Mouse (Mus musculus) fibroblast of lung, adult 2 months (primary cell): ENCODE data around the gene Ndufv1.
"Not testable (repeated sequence)": the region's sequence is repeated elsewhere in the genome, so short reads cannot be mapped to it uniquely, and the experiment has no call there.

Experiments
- DNase-seq: peaks from one replicate; pipeline ENCODE4 v3.0.0-alpha.2; 2011; ENCODE audit warnings: low read depth

Ndufv1 gene

DNA sequence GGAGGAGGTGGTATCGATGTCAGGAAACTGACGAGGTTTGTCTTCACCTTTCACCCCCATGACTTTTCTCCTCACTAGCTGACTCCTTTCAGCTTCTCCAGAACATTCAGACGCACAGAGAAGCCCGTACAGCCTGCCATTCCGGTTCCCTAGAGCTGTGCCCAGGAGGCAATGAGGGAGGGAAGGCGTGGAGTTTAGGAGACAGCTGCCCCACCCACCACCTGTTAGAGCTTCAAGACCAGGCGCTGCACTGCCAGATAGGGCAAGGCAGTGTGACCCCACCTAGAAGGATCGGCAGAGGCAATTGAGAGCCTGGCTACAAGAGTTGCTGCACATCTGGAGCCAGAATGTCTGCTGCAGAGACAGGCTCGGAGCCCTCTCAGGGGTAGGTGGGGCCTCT, 40.4 kb downstream of the Ndufv1 start, which contains the start of gene Aldh3b2:
Aldh3b2 (plus strand) TSS at position 100 of the 400 bp plus-strand sequence.
- no peak for DNase-seq

DNA sequence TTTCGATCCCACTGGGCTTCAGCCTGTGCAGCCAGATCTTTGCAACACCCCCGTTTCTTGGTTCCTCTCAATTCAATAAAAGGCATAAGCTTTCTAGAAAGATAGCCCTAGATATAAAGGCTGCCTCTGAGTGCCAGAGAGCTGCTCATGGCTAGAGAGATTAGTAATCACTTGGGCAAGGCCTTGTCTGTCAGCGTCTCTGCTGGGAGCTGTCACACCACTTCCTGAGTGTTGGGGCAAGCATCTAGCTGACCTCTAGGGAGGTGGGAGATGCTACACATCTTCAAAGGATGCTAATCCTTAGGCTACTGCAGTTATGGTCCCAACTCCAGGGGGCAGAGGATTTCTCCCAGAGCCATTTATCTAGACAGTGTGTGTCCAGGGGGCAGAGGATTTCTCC, 45.3 kb downstream of the Ndufv1 start:
- DNase-seq = no peak

DNA sequence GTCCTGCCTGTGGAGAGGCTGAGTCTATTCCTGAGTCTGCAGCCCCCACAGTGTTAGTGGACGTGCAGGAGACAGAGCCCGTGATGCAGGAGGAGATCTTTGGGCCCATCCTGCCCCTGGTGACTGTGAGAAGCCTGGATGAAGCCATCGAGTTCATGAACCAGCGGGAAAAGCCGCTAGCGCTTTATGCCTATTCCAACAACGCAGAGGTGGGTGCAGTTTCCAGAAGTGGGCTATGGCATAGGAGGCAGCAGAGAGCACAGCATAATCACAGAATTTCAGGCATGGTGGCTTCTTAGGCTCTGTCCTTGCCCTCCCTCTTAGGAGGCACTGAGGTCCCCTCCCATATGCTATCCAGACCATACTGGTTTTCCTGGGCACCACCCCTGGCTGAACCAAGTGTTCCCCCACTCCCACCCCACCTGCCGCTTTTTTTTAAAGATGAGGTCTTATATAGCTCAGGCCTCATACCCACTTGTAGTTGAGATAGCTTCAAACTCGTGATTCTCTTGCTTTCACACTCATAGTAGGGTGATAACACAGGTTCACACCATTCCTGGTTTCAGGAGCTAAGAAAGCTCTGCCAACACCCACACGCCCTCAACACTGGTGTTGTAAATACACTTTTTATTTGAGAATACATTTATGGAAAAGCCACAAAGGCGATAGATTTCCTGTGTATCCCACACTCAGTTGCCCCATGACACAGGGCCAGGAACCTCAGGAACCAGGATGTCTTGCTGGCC, 46.1 kb downstream of the Ndufv1 start:
- no peak for DNase-seq

DNA sequence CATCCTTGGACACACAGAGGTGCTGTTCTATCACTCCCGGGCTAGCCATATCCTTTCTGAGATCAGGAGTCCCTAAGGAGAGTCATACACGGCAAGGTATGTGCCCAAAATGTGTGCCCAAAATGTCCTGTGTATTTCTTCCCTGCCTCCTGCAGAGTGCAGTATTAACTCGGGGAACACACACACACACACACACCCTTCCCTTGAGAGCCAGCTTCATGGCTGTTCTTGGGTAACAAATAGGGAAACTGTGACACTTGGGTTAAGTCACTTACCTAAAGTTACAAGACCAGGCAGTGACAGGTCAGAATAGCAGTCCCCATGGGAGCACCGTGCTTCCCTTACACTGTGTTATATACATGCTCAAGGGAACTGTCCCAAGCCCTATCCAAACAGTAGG, 48.6 kb downstream of the Ndufv1 start:
- DNase-seq = no peak

GRCm38 (mm10) chr19:3962469-3962868, 50.1 kb downstream of the Ndufv1 start:
- DNase-seq = no peak

GRCm38 (mm10) chr19:3961805-3962204, 50.8 kb downstream of the Ndufv1 start:
- DNase-seq = not testable (repeated sequence)

DNA sequence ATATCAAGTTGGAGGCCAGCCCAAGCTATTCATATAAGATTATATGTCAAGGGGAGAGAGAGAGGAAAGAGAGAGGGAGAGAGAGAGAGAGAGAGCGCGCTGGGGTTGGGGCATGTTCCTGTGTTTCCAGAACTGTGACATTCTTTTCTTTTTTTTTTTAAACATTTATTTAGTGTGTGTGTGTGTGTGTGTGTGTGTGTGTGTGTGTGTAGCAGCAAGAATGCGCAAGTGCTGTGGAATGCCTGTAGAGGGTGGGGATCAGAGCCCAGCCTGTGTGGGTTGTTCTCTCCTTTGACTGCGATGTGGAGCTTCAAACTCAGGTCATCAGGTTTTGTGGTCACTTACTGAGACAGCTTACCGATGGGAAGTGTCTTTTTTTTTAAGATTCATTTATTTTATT, 52.4 kb downstream of the Ndufv1 start:
- DNase-seq = no peak

DNA sequence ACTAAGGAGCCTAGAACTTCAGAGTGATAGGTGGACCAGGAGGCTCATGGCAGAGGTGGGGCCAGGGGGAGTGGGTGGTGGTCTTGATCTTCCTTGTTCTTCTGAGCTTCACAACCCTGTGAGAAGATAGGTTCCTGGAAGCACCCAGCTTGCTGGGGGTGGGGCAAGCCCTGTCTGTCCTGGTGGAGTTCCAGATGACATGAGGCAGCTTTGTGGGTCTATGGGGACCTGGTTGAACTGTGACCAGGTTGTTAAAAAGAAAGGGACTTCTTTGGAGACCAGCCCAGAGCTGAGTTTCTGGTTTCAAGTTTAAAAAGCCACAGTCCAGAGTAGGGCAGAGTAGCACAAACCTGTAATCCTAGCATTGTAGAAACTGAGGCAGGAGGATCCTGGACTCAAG, 53.6 kb downstream of the Ndufv1 start:
- no peak for DNase-seq

GRCm38 (mm10) chr19:3958470-3958869, 54.1 kb downstream of the Ndufv1 start, which contains the start of gene Aldh3b3:
Aldh3b3 (plus strand) TSS chr19:3958645.
- DNase-seq = no peak
